Mouse (Mus musculus) kidney, adult 2 months (tissue): ENCODE measurements around the gene Nceh1.

Experiments used
- CTCF ChIP-seq: fragments of 200-500 bp; conservative IDR thresholded peaks from 2 replicates; pipeline ENCODE4 v1.5.1; 2011; ENCODE audit warnings: low read depth, mild to moderate bottlenecking, control low read depth, low read length, moderate library complexity, mixed read lengths; ENCODE audit not compliant: insufficient read depth, insufficient read length
- POLR2A ChIP-seq: fragments of 200-500 bp; IDR thresholded peaks from one replicate; pipeline ENCODE4 v1.6.1; 2011; ENCODE audit warnings: low read depth, low read length, control low read depth

DNA sequence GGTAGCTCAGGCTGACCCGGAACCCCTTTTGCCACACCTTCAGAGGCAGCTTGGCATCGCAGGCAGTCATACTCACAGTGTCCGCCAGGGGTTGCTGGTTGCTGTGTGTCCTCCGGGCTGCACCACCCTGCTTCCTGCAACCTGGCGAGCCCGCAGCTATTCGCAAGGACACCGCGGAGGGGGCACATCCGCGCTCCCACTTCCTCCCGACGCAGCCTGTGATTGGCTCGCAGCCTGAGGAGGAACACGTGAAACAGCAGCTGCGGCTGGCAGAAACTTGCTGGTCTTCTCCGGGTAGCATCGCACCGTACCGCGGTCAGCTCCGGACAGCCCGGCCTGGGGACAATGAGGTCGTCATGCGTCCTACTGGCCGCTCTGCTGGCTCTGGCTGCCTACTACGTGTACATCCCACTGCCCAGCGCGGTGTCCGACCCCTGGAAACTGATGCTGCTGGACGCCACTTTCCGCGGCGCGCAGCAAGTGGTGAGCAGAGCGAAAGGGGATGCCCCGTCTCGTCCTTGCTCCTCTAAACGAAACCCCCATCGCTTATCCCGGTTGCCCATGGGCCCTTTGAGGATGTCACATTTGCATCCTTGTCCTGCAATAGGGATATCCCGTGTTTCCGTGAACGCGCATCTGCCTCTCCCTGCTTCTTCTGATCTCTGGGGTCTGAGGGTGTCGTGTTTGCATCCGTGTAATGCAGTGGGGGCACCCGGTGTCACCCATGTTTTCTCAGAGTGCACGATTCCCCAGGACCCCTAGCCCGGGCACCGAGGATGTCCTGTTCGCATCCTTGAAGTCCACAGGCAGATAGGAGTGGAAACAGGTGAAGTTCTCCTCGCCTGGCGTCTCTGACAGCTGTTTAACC, at the start of gene Nceh1:
- peak; percentile 85 for TF ChIP-seq POLR2A
- peak; percentile 98 for TF ChIP-seq CTCF
